Comparison of ENCODE assay signal across 8 mouse cellular contexts in genomic region chr12:65035839-65036189, GRCm38 (mm10). TPM values are rescaled to one million over a fixed set of nuclear protein-coding genes. Genes with fewer than 3 reads are reported as not detected.
DNase-seq lines count a peak whose midpoint lies in the region; ATAC-seq lines count a peak whose summit lies in the region.

No protein-coding gene starts in this region.

- H3K9me3 ChIP-seq in neural tube, embryonic 11.5 days (ENCODE audit: control insufficient read depth, low read length), result no peaks in the 10 kb centered on the region
- H3K9me3 ChIP-seq in forebrain, embryonic 12.5 days, result no peaks in the 10 kb centered on the region
- no peaks in the 10 kb centered on the region for H3K9me3 ChIP-seq in liver, embryonic 11.5 days (ENCODE audit: control insufficient read depth, low read length)
- H3K9me3 ChIP-seq in stomach, embryonic 16.5 days (replicated peaks; ENCODE audit: control insufficient read depth, low read length), result no peaks in the 10 kb centered on the region

- intact Hi-C loops in left cerebral cortex, postnatal 36 days (cut with DNase I), result no loop called here

- H3K27me3 ChIP-seq in neural tube, embryonic 11.5 days (ENCODE audit: control insufficient read depth, insufficient read depth, low read length), result no peaks in the 10 kb centered on the region
- no peaks in the 10 kb centered on the region for H3K27me3 ChIP-seq in forebrain, embryonic 12.5 days
- H3K27me3 ChIP-seq in liver, embryonic 11.5 days (replicated peaks; ENCODE audit: control insufficient read depth, insufficient read depth, low read length), result no peaks in the 10 kb centered on the region
- no peaks in the 10 kb centered on the region for H3K27me3 ChIP-seq in stomach, embryonic 16.5 days (ENCODE audit: control insufficient read depth, insufficient read depth, low read length)

- peak overlapping the region; percentile 91 for H3K4me3 ChIP-seq in neural tube, embryonic 11.5 days (ENCODE audit: low read depth, low read length)
- peak overlapping the region; percentile 95 for H3K4me3 ChIP-seq in forebrain, embryonic 12.5 days (replicated peaks)
- peak overlapping the region; percentile 94 for H3K4me3 ChIP-seq in liver, embryonic 11.5 days (ENCODE audit: low read depth, low read length)
- peak overlapping the region; percentile 98 for H3K4me3 ChIP-seq in stomach, embryonic 16.5 days (replicated peaks; ENCODE audit: low read length)

- H3K4me1 ChIP-seq in neural tube, embryonic 11.5 days (ENCODE audit: control insufficient read depth, insufficient read depth, low read length), result peaks cover 2% of the 10 kb centered on the region; the same call in 1 of the 2 replicates
- H3K4me1 ChIP-seq in forebrain, embryonic 12.5 days, result peaks cover 21% of the 10 kb centered on the region
- peaks cover 13% of the 10 kb centered on the region; the same call in 1 of the 2 replicates for H3K4me1 ChIP-seq in liver, embryonic 11.5 days (replicated peaks; ENCODE audit: control insufficient read depth, insufficient read depth, low read length)
- peaks cover 11% of the 10 kb centered on the region; the same call in 1 of the 2 replicates for H3K4me1 ChIP-seq in stomach, embryonic 16.5 days (ENCODE audit: control insufficient read depth, insufficient read depth, low read length)

- no peaks in the 10 kb centered on the region for H3K36me3 ChIP-seq in neural tube, embryonic 11.5 days (ENCODE audit: control insufficient read depth, insufficient read depth, low read length)
- H3K36me3 ChIP-seq in forebrain, embryonic 12.5 days (replicated peaks), result no peaks in the 10 kb centered on the region
- no peaks in the 10 kb centered on the region for H3K36me3 ChIP-seq in liver, embryonic 11.5 days (ENCODE audit: control insufficient read depth, insufficient read depth, low read length)
- no peaks in the 10 kb centered on the region for H3K36me3 ChIP-seq in stomach, embryonic 16.5 days (ENCODE audit: control insufficient read depth, insufficient read depth, low read length)

- peak overlapping the region; percentile 55 for H3K4me2 ChIP-seq in neural tube, embryonic 11.5 days (ENCODE audit: low read depth)
- H3K4me2 ChIP-seq in forebrain, embryonic 12.5 days, result peak overlapping the region; percentile 58
- peak overlapping the region; percentile 75 for H3K4me2 ChIP-seq in liver, embryonic 11.5 days
- peak overlapping the region; percentile 58 for H3K4me2 ChIP-seq in stomach, embryonic 16.5 days (ENCODE audit: low read depth, low read length)

- DNase-seq in neural tube, embryonic 11.5 days (ENCODE audit: low spot score), result no peak
- no peak for DNase-seq in neural tube, embryonic 10.5 days (ENCODE audit: extremely low spot score, low spot score)
- no peak for DNase-seq in liver, embryonic 11.5 days (ENCODE audit: low spot score)
- DNase-seq in adipocyte (ENCODE audit: low spot score), result no peak
- DNase-seq in left cerebral cortex, postnatal 36 days (ENCODE audit: low spot score in 2 of 2), result no peak
- DNase-seq in gastrocnemius, postnatal 10 days, result no peak

- no peak overlapping the region for H3K9ac ChIP-seq in neural tube, embryonic 11.5 days (ENCODE audit: low read length)
- H3K9ac ChIP-seq in forebrain, embryonic 12.5 days, result peak overlapping the region; percentile 93; the same call in 1 of the 2 replicates
- H3K9ac ChIP-seq in liver, embryonic 11.5 days (ENCODE audit: low read depth, low read length), result peak overlapping the region; percentile 97
- H3K9ac ChIP-seq in stomach, embryonic 16.5 days (ENCODE audit: low read length), result peak overlapping the region; percentile 99

- H3K27ac ChIP-seq in neural tube, embryonic 11.5 days (ENCODE audit: low read depth, low read length), result no peak overlapping the region
- H3K27ac ChIP-seq in forebrain, embryonic 12.5 days, result no peak overlapping the region
- no peak overlapping the region for H3K27ac ChIP-seq in liver, embryonic 11.5 days (ENCODE audit: low read depth, low read length)
- H3K27ac ChIP-seq in stomach, embryonic 16.5 days (ENCODE audit: low read length), result peak overlapping the region; percentile 39; the same call in 1 of the 2 replicates

- no peak for ATAC-seq in neural tube, embryonic 11.5 days (ENCODE audit: insufficient read depth, low FRiP score, low TSS enrichment)
- ATAC-seq in forebrain, embryonic 12.5 days (ENCODE audit: low FRiP score), result peak; percentile 28
- ATAC-seq in liver, embryonic 11.5 days (replicated peaks; ENCODE audit: low FRiP score), result peak; percentile 21; the same call in 1 of the 2 replicates
- no peak for ATAC-seq in stomach, embryonic 16.5 days (ENCODE audit: insufficient read depth, low FRiP score)

- 49% methylated on average over 8 of the region's 8 CpGs for WGBS in neural tube, embryonic 11.5 days
- WGBS in forebrain, embryonic 12.5 days, result 46% methylated on average over 8 of the region's 8 CpGs
- WGBS in liver, embryonic 11.5 days, result 48% methylated on average over 8 of the region's 8 CpGs
- WGBS in stomach, embryonic 16.5 days, result 45% methylated on average over 8 of the region's 8 CpGs

RNA-seq across cellular contexts. Expression of gene Prpf39, which starts 0.3 kb away (rescaled TPM):
- 57.3 and 57.9 TPM in 2 replicates for polyA plus RNA-seq in neural tube, embryonic 11.5 days (2014; fragmentation: Nextera tagmentation; extraction: Ambion mirVana)
- 69.4 and 71.1 TPM in 2 replicates for polyA plus RNA-seq in forebrain, embryonic 12.5 days (2016; fragmentation: Nextera tagmentation; extraction: Ambion mirVana)
- 46.1 and 46.8 TPM in 2 replicates for polyA plus RNA-seq in liver, embryonic 11.5 days (2014; fragmentation: Nextera tagmentation; extraction: Ambion mirVana)
- polyA plus RNA-seq in stomach, embryonic 16.5 days (2015; fragmentation: Nextera tagmentation; extraction: Ambion mirVana), result 47.6 and 51.0 TPM in 2 replicates
- 10 to 100 TPM; 27.0 to 48.3 TPM for total RNA-seq in left cerebral cortex, postnatal 36 days (2021)
- 10 to 100 TPM; 17.4 to 28.7 TPM for total RNA-seq in gastrocnemius, postnatal 10 days (2021)

RNA-seq across cellular contexts. Expression of gene Fkbp3, which starts 38.0 kb away (rescaled TPM):
- polyA plus RNA-seq in neural tube, embryonic 11.5 days (2014; fragmentation: Nextera tagmentation; extraction: Ambion mirVana), result 625 and 636 TPM in 2 replicates
- polyA plus RNA-seq in forebrain, embryonic 12.5 days (2016; fragmentation: Nextera tagmentation; extraction: Ambion mirVana), result 660 and 664 TPM in 2 replicates
- 388 and 394 TPM in 2 replicates for polyA plus RNA-seq in liver, embryonic 11.5 days (2014; fragmentation: Nextera tagmentation; extraction: Ambion mirVana)
- 229 and 327 TPM in 2 replicates for polyA plus RNA-seq in stomach, embryonic 16.5 days (2015; fragmentation: Nextera tagmentation; extraction: Ambion mirVana)
- 100 to 1,000 TPM; 149 to 162 TPM for total RNA-seq in left cerebral cortex, postnatal 36 days (2021)
- total RNA-seq in gastrocnemius, postnatal 10 days (2021), result 100 to 1,000 TPM; 212 TPM

RNA-seq across cellular contexts. Expression of gene Fancm, which starts 39.6 kb away (rescaled TPM):
- 11.9 and 15.0 TPM in 2 replicates for polyA plus RNA-seq in neural tube, embryonic 11.5 days (2014; fragmentation: Nextera tagmentation; extraction: Ambion mirVana)
- 15.4 and 17.5 TPM in 2 replicates for polyA plus RNA-seq in forebrain, embryonic 12.5 days (2016; fragmentation: Nextera tagmentation; extraction: Ambion mirVana)
- 9.6 and 10.9 TPM in 2 replicates for polyA plus RNA-seq in liver, embryonic 11.5 days (2014; fragmentation: Nextera tagmentation; extraction: Ambion mirVana)
- polyA plus RNA-seq in stomach, embryonic 16.5 days (2015; fragmentation: Nextera tagmentation; extraction: Ambion mirVana), result 4.3 and 4.4 TPM in 2 replicates
- total RNA-seq in left cerebral cortex, postnatal 36 days (2021), result 10 to 100 TPM; 11.2 to 14.3 TPM
- total RNA-seq in gastrocnemius, postnatal 10 days (2021), result 1 to 10 TPM; 3.9 to 7.1 TPM

Comparison
In these comparisons a context has a peak if more than half of its experiments do, and no peak if none do; other contexts are left out.
1. ATAC-seq: peak in forebrain, embryonic 12.5 days (single experiment) and liver, embryonic 11.5 days (single experiment); none in neural tube, embryonic 11.5 days (single experiment) and stomach, embryonic 16.5 days (single experiment).
2. Peak in every context shown above with its lines, with median percentiles within 50 percentile points of each other: H3K4me2 ChIP-seq and H3K4me3 ChIP-seq.